Mouse (Mus musculus): ENCODE measurements around the gene Slc22a3. TPM values are rescaled to one million over a fixed set of nuclear protein-coding genes. Genes with fewer than 3 reads are reported as not detected.

The Slc22a3 gene
- total RNA-seq, 2 experiments from 2014 or later: 1.0 to 1.2 TPM

- ATAC-seq (ENCODE audit: poor library complexity, severe bottlenecking): peak; percentile 30; the same call in 1 of the 2 replicates
Measured at GRCm38 (mm10) chr17:12468745-12469144, 38.8 kb downstream of the Slc22a3 start.

DNA sequence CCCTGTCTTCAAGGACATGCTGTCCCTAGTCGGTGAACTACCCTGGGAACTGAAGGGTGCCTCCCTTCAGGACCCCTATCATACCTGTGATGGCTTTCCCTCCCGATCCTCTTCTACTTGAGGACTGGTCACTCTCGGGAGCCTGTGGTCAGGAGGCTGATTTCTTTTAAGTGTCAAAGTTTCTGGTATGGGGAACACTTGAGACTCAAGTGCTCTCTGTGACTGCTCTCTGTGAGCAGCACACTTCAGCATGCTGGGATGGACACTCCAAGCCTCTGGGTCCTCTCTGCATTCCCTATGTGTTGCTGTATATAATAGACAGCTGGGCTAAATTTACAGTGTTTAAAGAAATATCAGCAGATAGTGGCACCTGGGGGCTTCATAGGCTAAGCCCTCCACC lies 39.9 kb downstream of the Slc22a3 start:
- no peak for ATAC-seq (ENCODE audit: poor library complexity, severe bottlenecking)

DNA sequence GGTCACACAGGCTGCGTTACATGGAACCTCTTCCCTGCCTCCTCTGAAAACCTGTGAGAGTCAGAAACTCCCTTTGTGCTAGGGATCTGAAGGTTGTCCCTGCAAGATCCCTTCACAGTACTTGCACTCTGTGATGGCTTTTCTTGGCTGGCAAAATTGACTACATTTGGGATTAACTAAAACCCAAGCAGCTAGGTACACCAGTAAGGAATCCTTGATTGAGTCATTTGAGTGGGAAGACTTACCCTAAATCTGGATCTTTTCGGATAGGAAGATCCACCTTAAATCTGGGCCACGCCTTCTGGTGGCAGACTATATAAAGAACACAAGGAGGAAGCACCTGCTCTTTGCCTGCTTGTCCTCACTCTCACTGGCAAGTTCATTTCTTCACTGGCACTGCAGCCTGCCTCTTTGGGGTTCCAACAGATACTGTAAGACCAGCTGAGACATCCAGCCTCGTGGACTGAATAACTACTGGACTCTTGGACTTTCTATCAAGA lies 41.0 kb downstream of the Slc22a3 start:
- ATAC-seq (ENCODE audit: poor library complexity, severe bottlenecking): no peak

DNA sequence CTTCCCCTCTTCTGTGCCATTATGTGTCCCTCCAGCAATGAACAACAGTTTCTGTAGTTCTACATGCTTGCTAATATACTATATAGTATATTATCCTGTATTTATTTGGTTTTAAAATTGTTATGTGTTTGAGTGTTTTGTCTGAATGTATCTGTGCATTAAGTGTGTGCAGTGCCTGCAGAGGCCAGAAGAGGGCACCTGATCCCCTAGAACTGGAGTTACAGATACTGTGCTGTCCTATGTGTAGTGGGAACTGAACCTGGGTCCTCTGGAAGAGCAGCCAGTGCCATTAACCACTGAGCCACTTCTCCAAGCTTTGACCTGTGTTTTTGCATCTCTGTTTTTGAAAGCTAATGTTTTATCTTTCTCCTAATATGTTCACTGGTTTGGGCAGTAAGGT lies 46.3 kb downstream of the Slc22a3 start:
- ATAC-seq (ENCODE audit: poor library complexity, severe bottlenecking): no peak

GRCm38 (mm10) chr17:12455143-12455790 lies 52.2 kb downstream of the Slc22a3 start:
- no peak for ATAC-seq (ENCODE audit: poor library complexity, severe bottlenecking)

DNA sequence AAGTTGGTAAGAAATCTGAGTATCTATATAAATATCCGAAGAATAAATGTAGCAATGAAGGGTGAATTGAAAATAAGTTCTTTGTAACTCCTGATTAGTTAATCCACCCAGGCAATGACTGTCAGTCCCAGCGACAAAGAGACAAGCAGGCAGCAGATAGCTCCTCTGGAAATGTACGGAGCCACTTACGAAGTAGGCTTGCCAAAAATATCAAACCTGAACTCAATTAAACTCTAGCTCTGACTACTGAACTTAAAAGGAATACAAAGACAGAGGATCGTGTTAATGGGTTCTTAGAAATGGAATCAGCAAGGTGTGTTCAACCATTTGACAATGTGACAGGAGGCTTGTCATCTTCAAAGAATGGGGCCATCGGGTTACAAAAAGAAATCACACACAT lies 53.8 kb downstream of the Slc22a3 start:
- ATAC-seq (ENCODE audit: poor library complexity, severe bottlenecking): no peak

DNA sequence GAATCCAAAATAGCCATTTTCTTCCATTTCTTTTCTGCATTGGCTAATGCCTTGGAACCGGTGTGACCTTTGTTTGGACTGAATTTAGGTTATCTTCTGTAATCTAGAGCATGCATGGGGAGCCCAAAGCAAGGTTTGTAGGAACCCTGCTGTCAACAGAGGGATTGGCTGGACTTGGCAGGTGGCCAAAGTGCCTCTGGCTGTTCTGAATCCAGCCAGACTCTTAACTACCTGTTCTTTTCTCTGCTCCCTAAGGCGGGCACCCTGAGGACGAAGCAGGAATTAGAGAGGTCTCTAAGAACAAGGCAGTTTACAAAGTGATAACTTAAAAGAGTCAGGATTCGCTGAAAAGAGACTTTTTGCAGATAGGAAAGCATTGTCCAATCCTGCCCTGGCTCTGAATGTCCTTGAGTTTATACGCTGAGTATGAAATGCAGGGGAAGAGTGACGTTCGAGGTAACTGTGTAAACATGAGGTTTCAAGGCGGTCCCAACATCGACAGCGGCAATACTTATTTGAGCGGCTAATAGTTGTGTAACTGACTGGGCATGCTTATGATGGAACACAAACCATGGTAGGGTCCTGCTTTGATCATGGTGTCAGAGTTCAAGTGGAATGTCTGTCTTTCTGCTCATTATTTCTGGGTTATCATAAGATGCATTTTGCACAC lies 54.5 kb downstream of the Slc22a3 start:
- ATAC-seq (ENCODE audit: poor library complexity, severe bottlenecking): no peak

- no peak for ATAC-seq (ENCODE audit: poor library complexity, severe bottlenecking)
Measured at GRCm38 (mm10) chr17:12451234-12451633, 56.3 kb downstream of the Slc22a3 start.

GRCm38 (mm10) chr17:12444561-12444960 lies 62.9 kb downstream of the Slc22a3 start:
- no peak for ATAC-seq (ENCODE audit: poor library complexity, severe bottlenecking)

DNA sequence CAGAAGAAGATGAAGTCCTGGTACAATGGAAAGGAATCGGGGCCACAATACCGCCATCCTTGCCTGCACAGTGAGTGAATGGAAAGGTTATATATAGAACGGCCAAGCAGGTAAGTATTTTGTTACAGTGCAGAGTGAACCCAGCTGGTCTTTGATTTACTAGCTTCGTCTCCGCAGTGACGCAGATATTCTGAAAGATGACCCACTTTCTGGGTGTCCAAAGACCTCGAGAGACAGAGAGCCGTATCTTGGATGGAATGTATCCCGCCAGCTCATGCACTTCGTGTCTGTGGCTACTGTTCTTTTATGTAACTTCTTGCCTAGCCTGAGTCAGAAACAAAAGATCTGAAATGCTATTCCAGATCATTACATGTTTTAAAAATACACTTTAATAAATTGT lies 69.7 kb downstream of the Slc22a3 start:
- ATAC-seq (ENCODE audit: poor library complexity, severe bottlenecking): no peak

- no peak for ATAC-seq (ENCODE audit: poor library complexity, severe bottlenecking)
Measured at GRCm38 (mm10) chr17:12431707-12432106, 75.8 kb downstream of the Slc22a3 start.

- no peak for ATAC-seq (ENCODE audit: poor library complexity, severe bottlenecking)
Measured at GRCm38 (mm10) chr17:12428369-12428768, 79.1 kb downstream of the Slc22a3 start.

DNA sequence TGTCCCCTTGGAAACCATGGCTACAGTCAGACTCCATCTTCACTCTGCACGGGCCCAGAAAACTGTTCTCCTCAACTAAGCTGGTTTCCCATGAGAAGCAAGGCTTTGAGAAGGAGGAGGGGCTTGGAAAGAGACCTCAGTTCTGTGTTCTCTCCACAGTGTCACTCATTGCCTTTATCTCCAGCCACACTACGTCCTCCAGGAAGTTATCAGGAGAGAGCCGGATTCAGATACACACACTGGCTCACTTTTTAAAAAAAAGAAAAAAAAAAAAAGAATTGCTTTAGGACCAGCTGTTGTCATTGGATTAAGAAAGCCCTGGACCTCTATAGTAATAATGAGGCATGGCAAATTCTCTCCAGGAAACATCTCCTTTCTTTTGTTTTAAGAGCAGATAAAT lies 80.3 kb downstream of the Slc22a3 start:
- ATAC-seq (ENCODE audit: poor library complexity, severe bottlenecking): no peak

GRCm38 (mm10) chr17:12422143-12422542 lies 85.4 kb downstream of the Slc22a3 start:
- ATAC-seq (ENCODE audit: poor library complexity, severe bottlenecking): no peak

- no peak for ATAC-seq (ENCODE audit: poor library complexity, severe bottlenecking)
Measured at GRCm38 (mm10) chr17:12420886-12421574, 86.5 kb downstream of the Slc22a3 start.

DNA sequence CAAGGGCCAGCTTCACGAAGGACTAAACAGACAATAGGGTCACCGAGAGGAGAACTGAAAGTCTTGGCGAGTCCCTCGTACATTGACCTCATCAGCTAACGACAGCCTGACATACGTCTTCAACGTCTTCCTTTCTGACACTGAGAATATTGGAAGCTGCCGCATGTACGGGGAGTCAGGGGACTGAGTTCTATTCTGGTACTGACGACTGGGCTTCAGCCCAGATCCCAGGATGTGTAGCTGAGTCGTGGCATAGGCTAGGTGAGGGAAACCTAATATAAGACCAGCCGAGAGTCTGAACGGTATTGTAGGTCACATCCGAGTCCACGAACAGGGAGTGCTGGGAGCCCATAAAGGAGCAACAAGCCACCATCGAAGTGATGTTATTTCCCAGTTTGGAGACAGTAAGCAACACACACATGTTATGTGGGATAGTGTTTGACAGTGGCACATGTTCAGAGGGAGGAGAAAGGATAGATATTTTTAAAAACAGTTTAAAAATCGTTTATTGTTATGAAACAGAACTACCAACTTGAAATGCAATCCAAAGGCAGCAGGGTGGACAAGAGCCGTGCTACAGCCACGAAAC lies 87.9 kb downstream of the Slc22a3 start:
- no peak for ATAC-seq (ENCODE audit: poor library complexity, severe bottlenecking)

GRCm38 (mm10) chr17:12416250-12416895 lies 91.1 kb downstream of the Slc22a3 start:
- ATAC-seq (ENCODE audit: poor library complexity, severe bottlenecking): peak; percentile 75

GRCm38 (mm10) chr17:12415741-12416140 lies 91.8 kb downstream of the Slc22a3 start:
- ATAC-seq (ENCODE audit: poor library complexity, severe bottlenecking): no peak

DNA sequence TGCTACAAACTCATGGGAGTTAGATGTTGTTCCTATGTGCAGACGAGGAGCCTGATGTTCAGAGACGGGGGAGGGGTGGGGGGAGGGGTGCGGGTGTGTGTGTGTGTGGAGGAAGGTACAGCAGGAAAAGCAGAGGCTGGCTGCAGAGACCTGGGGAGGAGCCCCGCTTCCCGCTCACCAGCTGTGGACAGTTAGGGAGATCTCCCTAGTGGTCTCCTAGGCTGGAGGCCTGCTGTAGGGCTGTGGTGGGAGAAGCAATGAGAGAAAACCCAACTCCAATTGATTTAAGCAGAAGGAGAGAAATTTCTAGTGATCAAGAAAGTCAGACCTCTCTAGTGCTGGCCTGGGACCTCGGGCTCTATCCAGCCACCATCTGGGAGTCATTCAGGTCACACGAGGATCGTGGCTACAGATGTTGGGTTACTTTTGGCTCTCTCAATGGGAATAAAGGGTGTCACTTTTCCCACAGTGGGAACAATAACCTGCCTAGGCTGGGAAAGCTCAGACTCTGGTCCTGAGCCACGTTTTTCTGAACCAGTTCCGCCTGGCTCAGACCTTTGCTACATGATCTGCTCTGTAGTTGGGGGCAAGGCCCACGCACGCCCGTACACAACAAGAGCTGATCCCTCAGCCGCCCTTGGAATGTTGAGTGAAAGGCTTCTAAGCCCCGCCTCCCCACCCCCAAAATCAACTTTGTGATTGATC lies 92.3 kb downstream of the Slc22a3 start:
- ATAC-seq (ENCODE audit: poor library complexity, severe bottlenecking): no peak

DNA sequence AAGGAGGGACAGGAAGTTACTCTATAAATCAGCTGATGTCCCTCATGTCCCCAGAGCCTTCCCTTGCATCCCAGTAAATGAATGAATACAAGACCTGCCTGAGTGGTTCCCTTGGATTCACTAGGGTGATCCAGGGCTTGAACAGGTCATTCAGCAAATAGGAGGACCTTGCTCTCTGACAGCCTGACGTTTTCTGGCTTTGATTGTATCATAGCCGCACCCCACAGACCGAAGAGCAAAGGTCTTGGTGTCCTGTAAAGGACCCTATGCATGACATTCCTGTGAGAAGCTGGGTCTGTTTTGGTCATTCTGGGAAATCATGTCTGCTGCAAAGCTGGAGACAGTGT lies 94.6 kb downstream of the Slc22a3 start:
- ATAC-seq (ENCODE audit: poor library complexity, severe bottlenecking): no peak
